Mouse (Mus musculus): ENCODE measurements around the gene Ampd2. TPM values are rescaled to one million over a fixed set of nuclear protein-coding genes. Genes with fewer than 3 reads are reported as not detected.

The Ampd2 gene
- polyA plus RNA-seq, 1 experiment from 2014 or later: 71.2 TPM

DNA sequence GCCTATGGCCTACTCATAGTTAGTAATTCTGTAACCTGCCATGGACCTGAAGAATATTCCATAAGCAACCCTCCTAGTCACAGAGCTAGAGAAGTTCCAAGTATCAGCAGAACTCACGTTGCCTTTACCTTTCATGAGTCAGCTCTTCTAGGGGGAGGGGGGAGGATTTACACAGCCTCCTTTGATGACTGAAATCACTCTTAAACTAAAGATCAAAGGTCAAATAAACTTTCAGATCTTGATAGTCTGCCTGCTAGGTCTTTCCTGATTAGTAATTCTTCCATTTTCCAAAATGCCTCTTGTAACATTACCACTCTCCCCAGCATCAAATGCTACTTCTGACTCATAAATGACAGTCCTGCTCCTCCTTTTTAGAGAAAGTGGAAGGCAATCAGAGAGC, 37.7 kb upstream of the Ampd2 start:
- Histone ChIP-seq H3K4me1 (ENCODE audit: control insufficient read depth, insufficient read depth, low read length) (no peaks in the 10 kb centered on the region), H3K4me2 (ENCODE audit: low read length) (no peak overlapping the region), H3K27me3 (ENCODE audit: control insufficient read depth, insufficient read depth, low read depth, low read length) (no peaks in the 10 kb centered on the region), H3K9ac (ENCODE audit: low read depth, low read length) (no peak overlapping the region), H3K4me3 (ENCODE audit: low read depth, low read length) (no peak overlapping the region), H3K36me3 (ENCODE audit: control insufficient read depth, insufficient read depth, low read length) (no peaks in the 10 kb centered on the region), H3K9me3 (replicated peaks; ENCODE audit: control insufficient read depth, low read length, poor library complexity, severe bottlenecking) (no peaks in the 10 kb centered on the region), H3K27ac (ENCODE audit: low read length) (no peak overlapping the region)
- no peak for ATAC-seq
- 60% methylated on average over 1 of the region's 1 CpGs for WGBS

DNA sequence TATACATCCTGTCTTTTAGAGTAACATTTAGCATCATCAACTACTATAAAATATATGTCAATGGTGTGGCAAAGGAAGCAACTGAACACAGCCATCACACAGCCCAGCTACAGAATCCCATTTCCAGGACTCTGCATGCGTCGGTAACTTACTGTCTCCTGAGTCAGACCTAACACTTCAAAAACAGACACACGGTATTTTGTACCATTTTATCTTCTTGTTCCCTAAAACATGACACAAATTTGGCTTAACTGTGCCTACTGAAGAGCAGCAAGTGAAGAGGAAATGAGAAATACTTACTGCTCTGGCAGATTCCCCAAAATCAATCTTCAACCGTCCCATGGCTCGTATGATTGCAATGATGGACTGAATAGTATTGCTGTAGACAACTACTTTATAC, 36.8 kb upstream of the Ampd2 start:
- no peak for ATAC-seq
- no peak overlapping the region for H3K4me2 ChIP-seq (ENCODE audit: low read length)

DNA sequence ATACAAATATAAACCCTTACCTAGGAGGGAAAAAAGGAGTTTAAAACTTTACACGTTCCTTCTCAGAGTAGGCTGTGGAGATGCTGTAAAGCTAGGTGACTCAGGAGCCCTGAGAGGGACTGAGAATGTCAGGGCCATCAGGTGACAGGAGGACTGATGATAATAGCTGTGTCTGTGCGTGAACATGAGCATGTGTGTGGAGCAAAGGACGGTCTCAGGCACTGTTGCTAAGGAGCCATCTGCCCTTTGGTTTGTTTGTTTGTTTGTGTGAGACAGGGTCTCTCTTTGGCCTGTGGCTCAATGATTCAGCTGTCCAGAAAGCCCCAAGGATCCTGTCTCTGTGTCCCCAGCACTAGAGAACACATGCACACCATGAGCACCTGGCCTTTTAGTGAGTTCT, 34.6 kb upstream of the Ampd2 start:
- no peak overlapping the region for H3K27ac ChIP-seq (ENCODE audit: low read length)
- no peaks in the 10 kb centered on the region for H3K9me3 ChIP-seq (replicated peaks; ENCODE audit: control insufficient read depth, low read length, poor library complexity, severe bottlenecking)
- H3K9ac ChIP-seq (ENCODE audit: low read depth, low read length): no peak overlapping the region
- no peak for ATAC-seq
- H3K27me3 ChIP-seq (ENCODE audit: control insufficient read depth, insufficient read depth, low read depth, low read length): no peaks in the 10 kb centered on the region
- 93% methylated on average over 3 of the region's 3 CpGs for WGBS
- H3K4me1 ChIP-seq (ENCODE audit: control insufficient read depth, insufficient read depth, low read length): no peaks in the 10 kb centered on the region
- H3K4me3 ChIP-seq (ENCODE audit: low read depth, low read length): no peak overlapping the region
- H3K36me3 ChIP-seq (ENCODE audit: control insufficient read depth, insufficient read depth, low read length): peaks cover 8% of the 10 kb centered on the region
- no peak overlapping the region for H3K4me2 ChIP-seq (ENCODE audit: low read length)

More for the DNA sequence above, 36.8 kb upstream of the Ampd2 start:
- H3K36me3 ChIP-seq (ENCODE audit: control insufficient read depth, insufficient read depth, low read length): peaks cover 2% of the 10 kb centered on the region; the same call in 1 of the 2 replicates
- H3K4me3 ChIP-seq (ENCODE audit: low read depth, low read length): no peak overlapping the region
- no peaks in the 10 kb centered on the region for H3K9me3 ChIP-seq (replicated peaks; ENCODE audit: control insufficient read depth, low read length, poor library complexity, severe bottlenecking)
- H3K27ac ChIP-seq (ENCODE audit: low read length): no peak overlapping the region
- 93% methylated on average over 5 of the region's 5 CpGs for WGBS
- no peak overlapping the region for H3K9ac ChIP-seq (ENCODE audit: low read depth, low read length)
- no peaks in the 10 kb centered on the region for H3K4me1 ChIP-seq (ENCODE audit: control insufficient read depth, insufficient read depth, low read length)
- no peaks in the 10 kb centered on the region for H3K27me3 ChIP-seq (ENCODE audit: control insufficient read depth, insufficient read depth, low read depth, low read length)

DNA sequence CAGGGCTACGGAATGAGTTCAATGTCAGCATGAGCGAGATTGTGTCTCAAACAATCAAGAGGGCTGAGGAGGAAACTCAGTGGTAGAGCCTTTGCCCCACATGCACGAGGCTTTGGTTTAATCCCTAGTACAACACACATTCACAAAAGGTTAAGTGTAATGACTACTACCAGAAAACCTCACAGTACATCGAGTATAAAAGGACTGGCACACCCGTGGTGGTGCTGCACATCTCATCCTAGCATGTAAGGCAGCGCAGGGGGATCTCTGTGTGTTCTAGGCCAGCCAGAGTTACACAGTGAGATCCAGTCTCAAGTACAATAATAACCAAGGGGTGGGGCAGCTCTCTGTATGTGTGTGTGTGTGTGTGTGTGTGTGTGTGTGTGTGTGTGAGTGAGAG, 31.0 kb upstream of the Ampd2 start:
- no peaks in the 10 kb centered on the region for H3K4me1 ChIP-seq (ENCODE audit: control insufficient read depth, insufficient read depth, low read length)
- no peak for ATAC-seq
- no peaks in the 10 kb centered on the region for H3K9me3 ChIP-seq (replicated peaks; ENCODE audit: control insufficient read depth, low read length, poor library complexity, severe bottlenecking)
- no peak overlapping the region for H3K4me3 ChIP-seq (ENCODE audit: low read depth, low read length)
- H3K27me3 ChIP-seq (ENCODE audit: control insufficient read depth, insufficient read depth, low read depth, low read length): no peaks in the 10 kb centered on the region
- H3K27ac ChIP-seq (ENCODE audit: low read length): no peak overlapping the region
- no peak overlapping the region for H3K9ac ChIP-seq (ENCODE audit: low read depth, low read length)
- peaks cover 14% of the 10 kb centered on the region for H3K36me3 ChIP-seq (ENCODE audit: control insufficient read depth, insufficient read depth, low read length)
- no peak overlapping the region for H3K4me2 ChIP-seq (ENCODE audit: low read length)
- WGBS: 92% methylated on average over 6 of the region's 6 CpGs

DNA sequence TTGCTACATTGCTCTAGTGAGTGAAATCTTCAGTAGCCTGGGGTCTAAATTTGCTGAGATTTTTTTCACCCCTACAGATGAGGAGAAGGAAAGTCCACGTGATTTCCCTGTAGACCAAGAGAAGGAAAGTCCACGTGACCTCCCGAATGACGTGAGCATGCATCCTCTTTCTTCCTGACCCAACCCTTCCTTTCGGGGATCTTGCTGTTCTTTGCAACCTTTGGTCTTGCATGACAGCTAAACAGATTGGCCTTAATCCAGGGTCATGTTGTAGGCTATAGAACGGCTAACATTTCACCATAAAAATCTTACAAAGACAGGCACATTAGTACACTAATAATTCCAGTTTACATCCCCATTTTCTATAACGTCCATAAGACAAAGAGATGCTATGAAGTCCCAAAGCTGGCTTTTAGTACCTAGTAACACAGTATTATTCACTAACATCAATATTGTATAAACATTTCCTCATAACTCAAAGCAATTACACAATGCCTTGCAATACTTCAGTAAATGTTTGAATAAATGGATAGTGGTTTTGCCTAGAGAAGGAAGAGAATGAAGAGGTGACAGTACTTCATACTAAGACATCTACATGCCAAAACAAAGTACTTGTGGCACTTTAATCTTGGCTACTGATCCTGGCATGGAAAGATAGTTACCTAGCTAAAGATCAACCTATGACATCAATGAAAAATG, 27.3 kb upstream of the Ampd2 start:
- no peak overlapping the region for H3K4me3 ChIP-seq (ENCODE audit: low read depth, low read length)
- peaks cover 25% of the 10 kb centered on the region for H3K36me3 ChIP-seq (ENCODE audit: control insufficient read depth, insufficient read depth, low read length)
- H3K27me3 ChIP-seq (ENCODE audit: control insufficient read depth, insufficient read depth, low read depth, low read length): no peaks in the 10 kb centered on the region
- no peaks in the 10 kb centered on the region for H3K4me1 ChIP-seq (ENCODE audit: control insufficient read depth, insufficient read depth, low read length)
- WGBS: 92% methylated on average over 7 of the region's 7 CpGs
- ATAC-seq: no peak
- no peak overlapping the region for H3K4me2 ChIP-seq (ENCODE audit: low read length)
- H3K9ac ChIP-seq (ENCODE audit: low read depth, low read length): no peak overlapping the region
- no peaks in the 10 kb centered on the region for H3K9me3 ChIP-seq (replicated peaks; ENCODE audit: control insufficient read depth, low read length, poor library complexity, severe bottlenecking)
- H3K27ac ChIP-seq (ENCODE audit: low read length): no peak overlapping the region

DNA sequence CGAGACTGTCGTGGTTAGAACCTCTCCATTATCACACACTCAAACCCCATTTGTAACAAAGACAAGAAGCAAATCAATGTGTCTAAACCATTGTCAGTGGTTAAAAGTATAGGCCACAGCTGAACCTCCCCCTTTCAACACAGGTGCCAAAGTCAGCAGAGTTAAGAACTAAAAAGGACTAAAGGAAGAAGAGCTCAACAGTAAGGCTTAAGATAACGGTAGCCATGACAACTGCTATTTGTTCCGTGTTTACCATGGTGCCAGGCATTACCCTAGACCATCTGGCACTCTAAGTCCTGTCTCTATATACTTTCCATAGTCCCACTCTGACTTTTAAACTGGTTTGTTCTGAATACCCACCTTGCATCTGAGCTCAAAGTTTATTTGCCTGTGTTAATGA, 26.2 kb upstream of the Ampd2 start:
- ATAC-seq: no peak
- Histone ChIP-seq H3K9me3 (replicated peaks; ENCODE audit: control insufficient read depth, low read length, poor library complexity, severe bottlenecking) (no peaks in the 10 kb centered on the region), H3K36me3 (ENCODE audit: control insufficient read depth, insufficient read depth, low read length) (peaks cover 27% of the 10 kb centered on the region), H3K9ac (ENCODE audit: low read depth, low read length) (no peak overlapping the region), H3K27ac (ENCODE audit: low read length) (no peak overlapping the region), H3K4me3 (ENCODE audit: low read depth, low read length) (no peak overlapping the region), H3K4me2 (ENCODE audit: low read length) (no peak overlapping the region), H3K4me1 (ENCODE audit: control insufficient read depth, insufficient read depth, low read length) (no peaks in the 10 kb centered on the region), H3K27me3 (ENCODE audit: control insufficient read depth, insufficient read depth, low read depth, low read length) (no peaks in the 10 kb centered on the region)
- 86% methylated on average over 4 of the region's 4 CpGs for WGBS

DNA sequence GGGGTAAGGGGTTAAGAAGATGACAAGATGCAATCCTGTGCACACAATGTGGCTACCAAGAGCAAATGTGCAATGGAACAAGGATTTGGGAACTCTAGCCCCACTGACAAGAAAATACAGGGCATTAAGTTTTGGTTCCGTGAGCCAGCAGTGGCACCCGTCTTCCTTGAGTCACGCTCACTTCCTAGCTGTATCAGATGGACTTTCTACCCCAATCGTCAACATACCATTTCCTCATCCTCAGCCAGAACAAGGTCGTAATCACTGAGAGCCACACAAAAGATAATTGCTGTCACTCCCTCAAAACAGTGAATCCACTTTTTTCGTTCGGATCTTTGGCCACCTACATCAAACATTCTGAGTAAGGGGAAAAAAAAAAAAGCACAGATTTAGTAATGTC, 25.8 kb upstream of the Ampd2 start:
- no peaks in the 10 kb centered on the region for H3K9me3 ChIP-seq (replicated peaks; ENCODE audit: control insufficient read depth, low read length, poor library complexity, severe bottlenecking)
- H3K4me2 ChIP-seq (ENCODE audit: low read length): no peak overlapping the region
- peaks cover 23% of the 10 kb centered on the region for H3K36me3 ChIP-seq (ENCODE audit: control insufficient read depth, insufficient read depth, low read length)
- 86% methylated on average over 7 of the region's 7 CpGs for WGBS
- H3K27me3 ChIP-seq (ENCODE audit: control insufficient read depth, insufficient read depth, low read depth, low read length): no peaks in the 10 kb centered on the region
- no peak overlapping the region for H3K4me3 ChIP-seq (ENCODE audit: low read depth, low read length)
- H3K27ac ChIP-seq (ENCODE audit: low read length): no peak overlapping the region
- H3K9ac ChIP-seq (ENCODE audit: low read depth, low read length): no peak overlapping the region
- no peaks in the 10 kb centered on the region for H3K4me1 ChIP-seq (ENCODE audit: control insufficient read depth, insufficient read depth, low read length)
- no peak for ATAC-seq

DNA sequence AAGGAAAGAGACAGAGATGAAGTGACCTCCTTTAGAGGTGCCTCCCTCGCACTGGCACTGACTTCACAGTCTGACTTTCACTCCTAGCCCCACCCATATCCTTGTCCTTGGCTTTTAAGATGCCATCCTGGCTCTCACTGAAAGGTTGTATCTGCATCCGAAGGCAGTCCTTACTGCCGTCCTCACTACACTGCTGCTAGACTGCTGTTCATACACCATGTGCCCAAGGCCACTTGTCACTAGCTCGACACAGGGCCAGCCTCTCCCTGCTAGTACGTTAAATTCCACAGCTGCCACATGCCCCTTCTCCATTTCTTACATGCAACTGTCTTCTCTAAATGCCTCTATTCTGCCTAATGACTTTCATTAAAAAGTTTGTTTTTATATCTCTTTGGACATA, 24.9 kb upstream of the Ampd2 start:
- Histone ChIP-seq H3K27ac (ENCODE audit: low read length) (no peak overlapping the region), H3K9me3 (replicated peaks; ENCODE audit: control insufficient read depth, low read length, poor library complexity, severe bottlenecking) (no peaks in the 10 kb centered on the region), H3K9ac (ENCODE audit: low read depth, low read length) (no peak overlapping the region), H3K4me1 (ENCODE audit: control insufficient read depth, insufficient read depth, low read length) (no peaks in the 10 kb centered on the region), H3K4me3 (ENCODE audit: low read depth, low read length) (no peak overlapping the region), H3K36me3 (ENCODE audit: control insufficient read depth, insufficient read depth, low read length) (peaks cover 22% of the 10 kb centered on the region), H3K27me3 (ENCODE audit: control insufficient read depth, insufficient read depth, low read depth, low read length) (no peaks in the 10 kb centered on the region), H3K4me2 (ENCODE audit: low read length) (no peak overlapping the region)
- 86% methylated on average over 5 of the region's 5 CpGs for WGBS
- no peak for ATAC-seq

DNA sequence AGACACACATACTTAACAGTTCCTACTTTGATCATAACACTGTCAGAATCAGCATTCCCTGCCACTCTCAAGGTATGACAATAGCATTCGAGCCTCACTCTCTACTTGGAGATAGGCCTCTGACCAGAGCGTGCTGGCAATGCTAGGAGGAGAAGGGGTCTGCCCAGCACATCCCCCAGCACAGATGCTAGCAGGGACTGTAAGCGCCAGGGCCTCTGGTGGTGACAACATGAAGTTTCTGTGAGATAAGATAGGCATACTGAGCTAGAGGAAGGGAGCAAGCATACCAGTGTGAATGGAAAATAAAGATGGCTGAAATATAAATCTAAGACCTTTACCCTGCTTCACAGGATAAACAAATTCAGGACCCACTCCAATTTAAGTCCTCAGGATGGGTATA, 18.8 kb upstream of the Ampd2 start:
- no peak for ATAC-seq
- WGBS: 96% methylated on average over 3 of the region's 3 CpGs

More for the DNA sequence above, 18.8 kb upstream of the Ampd2 start:
- H3K4me3 ChIP-seq (ENCODE audit: low read depth, low read length): no peak overlapping the region
- H3K9me3 ChIP-seq (replicated peaks; ENCODE audit: control insufficient read depth, low read length, poor library complexity, severe bottlenecking): no peaks in the 10 kb centered on the region
- no peaks in the 10 kb centered on the region for H3K4me1 ChIP-seq (ENCODE audit: control insufficient read depth, insufficient read depth, low read length)
- no peak overlapping the region for H3K9ac ChIP-seq (ENCODE audit: low read depth, low read length)
- H3K4me2 ChIP-seq (ENCODE audit: low read length): no peak overlapping the region
- no peaks in the 10 kb centered on the region for H3K27me3 ChIP-seq (ENCODE audit: control insufficient read depth, insufficient read depth, low read depth, low read length)
- peaks cover 8% of the 10 kb centered on the region; the same call in 1 of the 2 replicates for H3K36me3 ChIP-seq (ENCODE audit: control insufficient read depth, insufficient read depth, low read length)
- H3K27ac ChIP-seq (ENCODE audit: low read length): no peak overlapping the region
